Mouse (Mus musculus): Measurements from ENCODE around the gene Pogz. TPM values are rescaled to one million over a fixed set of nuclear protein-coding genes. Genes with fewer than 3 reads are reported as not detected.
"Not testable (repeated sequence)": the region's sequence is repeated elsewhere in the genome, so short reads cannot be mapped to it uniquely, and the experiment has no call there.

Gene Pogz
- polyA plus RNA-seq, 1 experiment from 2014 or later = 15.6 TPM

DNA sequence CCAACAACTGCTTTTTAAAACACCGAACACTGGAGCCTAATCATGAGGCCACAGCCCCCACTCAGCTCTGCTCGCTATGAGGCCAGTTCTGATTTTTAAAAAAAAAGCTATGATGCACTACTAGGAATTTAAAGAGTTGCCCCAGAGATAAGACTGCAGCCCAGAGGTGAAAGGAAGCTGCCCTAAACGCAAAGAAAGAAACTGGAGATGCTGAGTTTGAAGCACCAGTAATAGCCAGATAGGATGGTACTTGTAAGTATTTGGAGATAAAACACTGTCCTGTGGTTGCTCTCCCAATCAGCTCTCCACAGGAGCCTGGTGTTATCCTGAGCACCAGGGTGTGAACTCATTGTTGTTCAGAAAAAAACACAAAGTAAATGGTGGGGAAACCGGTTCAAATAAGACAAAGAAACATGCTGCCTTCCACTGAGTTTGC is 89.0 kb downstream of the Pogz start:
- not testable (repeated sequence) for H3K9ac ChIP-seq (ENCODE audit: low read depth, low read length); H3K4me3 ChIP-seq (ENCODE audit: low read depth, low read length); H3K4me2 ChIP-seq; H3K4me1 ChIP-seq (ENCODE audit: control insufficient read depth, insufficient read depth, low read length); H3K9me3 ChIP-seq (replicated peaks; ENCODE audit: control insufficient read depth, low read length); H3K27me3 ChIP-seq (ENCODE audit: control insufficient read depth, insufficient read depth, low read length); H3K36me3 ChIP-seq (ENCODE audit: control insufficient read depth, insufficient read depth, low read length); H3K27ac ChIP-seq (ENCODE audit: low read depth, low read length)
- ATAC-seq (replicated peaks; ENCODE audit: insufficient number of reproducible peaks, low FRiP score, low TSS enrichment) = peak; percentile 78
- WGBS (ENCODE audit: insufficient replicate concordance) = 26% methylated on average over 4 of the region's 4 CpGs

GRCm38 (mm10) chr3:94928979-94929378 is 91.6 kb downstream of the Pogz start:
- H3K4me2 ChIP-seq; H3K9me3 ChIP-seq (replicated peaks; ENCODE audit: control insufficient read depth, low read length); H3K36me3 ChIP-seq (ENCODE audit: control insufficient read depth, insufficient read depth, low read length); H3K27me3 ChIP-seq (ENCODE audit: control insufficient read depth, insufficient read depth, low read length); H3K9ac ChIP-seq (ENCODE audit: low read depth, low read length); H3K4me3 ChIP-seq (ENCODE audit: low read depth, low read length); ATAC-seq (replicated peaks; ENCODE audit: insufficient number of reproducible peaks, low FRiP score, low TSS enrichment); H3K27ac ChIP-seq (ENCODE audit: low read depth, low read length); H3K4me1 ChIP-seq (ENCODE audit: control insufficient read depth, insufficient read depth, low read length): not testable (repeated sequence)
- 83% methylated on average over 4 of the region's 4 CpGs for WGBS (ENCODE audit: insufficient replicate concordance)

DNA sequence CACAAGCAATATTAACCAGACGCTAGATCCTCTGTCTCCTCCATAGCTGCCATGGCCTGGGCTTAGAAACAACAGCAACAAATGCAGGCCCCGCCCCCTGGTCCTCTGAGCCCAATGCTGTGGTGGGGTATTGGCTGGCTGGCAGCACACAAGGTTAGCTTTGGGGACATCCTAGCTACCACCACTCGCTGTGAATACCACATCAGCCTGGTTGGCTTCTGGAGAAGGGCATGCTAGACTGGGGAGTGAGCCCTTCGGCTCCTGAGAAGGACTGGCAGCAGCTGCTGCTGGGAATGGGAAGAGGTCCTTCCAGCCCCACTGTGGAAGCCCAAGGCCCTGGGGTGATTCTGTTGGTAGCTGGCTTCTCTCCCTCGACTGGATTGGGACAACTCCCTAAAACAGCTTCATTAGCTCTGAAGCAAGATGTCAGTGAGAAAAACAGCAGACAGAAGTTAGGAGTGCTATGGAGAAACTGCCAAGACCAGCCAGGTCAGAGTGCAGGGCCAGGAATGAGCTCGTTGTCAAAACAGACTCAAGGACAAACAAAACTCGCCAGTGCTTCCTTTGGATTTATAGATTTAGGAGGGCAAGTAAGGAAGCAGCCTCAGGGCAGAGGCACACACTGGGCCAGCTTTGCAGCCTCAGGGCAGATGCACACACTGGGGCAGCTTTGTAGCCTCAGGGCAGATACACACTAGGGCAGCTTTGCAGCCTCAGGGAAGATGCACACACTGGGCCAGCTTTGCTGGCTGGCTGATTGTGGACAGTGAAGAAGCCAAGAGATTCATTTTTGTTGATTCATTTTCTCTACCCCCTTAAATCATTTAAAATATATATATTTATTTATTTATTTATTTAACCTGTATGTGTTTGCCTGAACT is 93.3 kb downstream of the Pogz start:
- not testable (repeated sequence) for H3K36me3 ChIP-seq (ENCODE audit: control insufficient read depth, insufficient read depth, low read length); H3K27ac ChIP-seq (ENCODE audit: low read depth, low read length); H3K4me1 ChIP-seq (ENCODE audit: control insufficient read depth, insufficient read depth, low read length); H3K4me3 ChIP-seq (ENCODE audit: low read depth, low read length); H3K4me2 ChIP-seq; H3K9ac ChIP-seq (ENCODE audit: low read depth, low read length); H3K9me3 ChIP-seq (replicated peaks; ENCODE audit: control insufficient read depth, low read length); H3K27me3 ChIP-seq (ENCODE audit: control insufficient read depth, insufficient read depth, low read length); ATAC-seq (replicated peaks; ENCODE audit: insufficient number of reproducible peaks, low FRiP score, low TSS enrichment)
- WGBS (ENCODE audit: insufficient replicate concordance) = 41% methylated on average over 7 of the region's 7 CpGs

- ATAC-seq (replicated peaks; ENCODE audit: insufficient number of reproducible peaks, low FRiP score, low TSS enrichment); H3K4me2 ChIP-seq; H3K27me3 ChIP-seq (ENCODE audit: control insufficient read depth, insufficient read depth, low read length); H3K9me3 ChIP-seq (replicated peaks; ENCODE audit: control insufficient read depth, low read length); H3K27ac ChIP-seq (ENCODE audit: low read depth, low read length); H3K36me3 ChIP-seq (ENCODE audit: control insufficient read depth, insufficient read depth, low read length); H3K9ac ChIP-seq (ENCODE audit: low read depth, low read length); H3K4me1 ChIP-seq (ENCODE audit: control insufficient read depth, insufficient read depth, low read length); H3K4me3 ChIP-seq (ENCODE audit: low read depth, low read length): not testable (repeated sequence)
- 57% methylated on average over 10 of the region's 10 CpGs for whole genome bisulfite sequencing (ENCODE audit: insufficient replicate concordance)
Measured at GRCm38 (mm10) chr3:94931427-94932082, 94.2 kb downstream of the Pogz start.

Other genes with a start within 250 kb of the Pogz start
- gene Gm10972, start 194.5 kb upstream of the Pogz start, polyA plus RNA-seq (2014; fragmentation: Nextera tagmentation; extraction: Ambion mirVana) = not detected in 2 replicates
- 8.7 and 10.5 TPM in 2 replicates for gene Tuft1, start 178.7 kb upstream of the Pogz start, polyA plus RNA-seq (2014; fragmentation: Nextera tagmentation; extraction: Ambion mirVana)
- gene Selenbp2, start 144.0 kb upstream of the Pogz start, polyA plus RNA-seq (2014; fragmentation: Nextera tagmentation; extraction: Ambion mirVana) = 0.72 and 2.0 TPM in 2 replicates
- 1.4 and 2.0 TPM in 2 replicates for gene Cgn, start 51.1 kb upstream of the Pogz start, polyA plus RNA-seq (2014; fragmentation: Nextera tagmentation; extraction: Ambion mirVana)
- 293 and 305 TPM in 2 replicates for gene Psmb4, start 49.4 kb downstream of the Pogz start, polyA plus RNA-seq (2014; fragmentation: Nextera tagmentation; extraction: Ambion mirVana)
- gene Selenbp1, start 95.5 kb downstream of the Pogz start, polyA plus RNA-seq (2014; fragmentation: Nextera tagmentation; extraction: Ambion mirVana) = 36.8 and 45.6 TPM in 2 replicates
- 6.7 and 7.9 TPM in 2 replicates for gene Rfx5, start 116.5 kb downstream of the Pogz start, polyA plus RNA-seq (2014; fragmentation: Nextera tagmentation; extraction: Ambion mirVana)
- gene Pi4kb, start 137.2 kb downstream of the Pogz start, polyA plus RNA-seq (2014; fragmentation: Nextera tagmentation; extraction: Ambion mirVana) = 12.9 and 18.5 TPM in 2 replicates
- 16.2 and 19.6 TPM in 2 replicates for gene Zfp687, start 177.9 kb downstream of the Pogz start, polyA plus RNA-seq (2014; fragmentation: Nextera tagmentation; extraction: Ambion mirVana)
- gene Psmd4, start 205.0 kb downstream of the Pogz start, polyA plus RNA-seq (2014; fragmentation: Nextera tagmentation; extraction: Ambion mirVana) = 231 and 247 TPM in 2 replicates

Measured in heart, embryonic 11.5 days (tissue).